Mouse (Mus musculus) spleen, embryonic (tissue): ENCODE results near the gene Pamr1.

ENCODE experiments used
- CTCF ChIA-PET: fragments of 350-600 bp; sonication (Branson Sonifier 250); formaldehyde crosslinking; loops from one replicate; lab custom pipeline; 2022; lab: Charles Lee

Pamr1 gene

DNA sequence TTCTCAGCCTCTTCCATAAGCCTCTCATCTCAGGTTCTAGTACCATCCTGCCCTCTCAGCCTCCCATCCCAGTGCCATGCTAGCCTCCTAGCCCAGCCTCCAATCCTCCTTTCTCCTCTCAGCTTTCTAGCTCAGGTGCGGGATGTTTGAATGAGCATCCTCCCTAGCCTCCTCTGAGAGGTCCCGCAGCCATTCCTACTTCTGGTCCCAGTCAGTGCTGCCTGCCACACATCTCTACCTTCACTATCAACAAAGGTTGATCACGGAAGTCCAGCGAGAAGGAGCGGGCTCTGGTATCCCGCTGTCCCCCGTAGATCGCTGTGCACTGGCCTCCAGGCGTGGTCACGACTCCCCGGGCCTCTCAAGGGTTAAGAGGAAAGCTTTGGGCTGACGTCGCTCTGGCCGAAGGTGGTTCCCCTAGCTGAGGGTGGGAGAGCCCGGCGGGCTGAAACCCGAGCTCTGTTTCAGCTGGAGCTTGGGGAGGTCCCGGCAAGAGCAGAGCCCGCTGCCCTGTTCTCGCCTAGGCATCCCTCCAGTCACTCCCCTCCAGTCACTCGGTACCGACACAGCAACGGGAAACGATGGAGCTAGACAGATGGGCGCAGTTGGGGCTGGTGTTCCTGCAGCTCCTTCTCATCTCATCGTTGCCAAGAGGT, at the start of gene Pamr1:
Gene Pamr1 (plus strand): TSS at position 402 of the 656 bp plus-strand sequence.
- CTCF ChIA-PET: no interaction called here

DNA sequence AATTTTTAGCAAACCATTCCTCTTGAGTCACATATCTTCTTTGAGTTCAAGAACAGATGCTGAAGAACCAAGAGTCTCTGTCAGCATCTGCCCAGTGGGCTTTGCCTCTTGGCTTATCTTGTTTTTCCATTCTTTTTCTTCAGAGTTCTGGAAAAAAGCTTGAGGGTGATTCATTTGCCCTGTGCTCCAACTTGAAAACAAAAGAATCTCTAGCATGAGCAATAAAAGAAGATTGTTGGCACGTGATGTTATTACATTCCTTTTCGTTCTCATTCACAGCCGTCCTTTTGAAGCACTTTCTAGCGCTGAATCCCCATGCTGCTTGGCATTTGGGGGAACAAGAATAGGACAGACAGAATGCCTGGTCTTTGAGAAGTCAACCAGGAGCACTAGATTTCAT, 42.2 kb upstream of the Pamr1 start:
- CTCF ChIA-PET: no interaction called here

DNA sequence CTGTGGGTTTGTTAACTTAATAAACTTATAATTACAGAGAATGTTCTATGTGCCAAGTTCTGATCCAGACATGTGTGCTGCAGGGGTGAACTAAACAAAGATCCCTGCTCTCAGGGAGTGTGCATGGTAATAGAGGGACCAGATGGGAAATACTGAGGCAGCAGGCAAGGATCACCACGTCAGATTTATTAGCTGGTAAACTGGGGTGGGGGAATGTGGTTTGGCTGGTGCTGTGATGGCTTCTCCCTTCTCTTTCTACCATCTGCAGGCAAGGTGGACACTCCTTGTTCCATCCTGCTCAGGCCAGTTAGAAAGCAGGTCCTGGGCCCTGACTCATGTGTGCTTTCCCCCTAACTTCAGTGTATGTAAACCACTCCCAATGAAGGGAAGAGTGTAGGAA, 41.7 kb upstream of the Pamr1 start:
- CTCF ChIA-PET: no interaction called here

DNA sequence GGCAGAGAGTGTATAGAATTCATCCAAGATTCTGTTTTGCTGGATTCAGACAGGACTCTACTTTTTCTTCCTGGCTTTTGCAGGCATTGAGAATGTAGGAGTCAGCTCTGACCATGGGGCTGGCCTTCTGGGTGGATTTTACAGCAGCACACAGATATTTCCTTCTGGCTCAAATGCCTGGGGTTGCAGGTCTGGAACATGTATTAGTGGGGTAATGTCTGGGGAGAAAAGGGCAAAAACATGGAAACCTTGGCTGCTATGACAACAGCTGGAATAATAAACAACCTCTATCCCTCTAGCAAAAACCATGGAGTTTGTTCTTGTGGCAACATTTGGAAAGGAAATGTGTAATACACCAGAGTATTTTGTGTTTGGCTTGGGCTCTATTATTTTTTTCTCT, 29.9 kb upstream of the Pamr1 start:
- CTCF ChIA-PET: no interaction called here

DNA sequence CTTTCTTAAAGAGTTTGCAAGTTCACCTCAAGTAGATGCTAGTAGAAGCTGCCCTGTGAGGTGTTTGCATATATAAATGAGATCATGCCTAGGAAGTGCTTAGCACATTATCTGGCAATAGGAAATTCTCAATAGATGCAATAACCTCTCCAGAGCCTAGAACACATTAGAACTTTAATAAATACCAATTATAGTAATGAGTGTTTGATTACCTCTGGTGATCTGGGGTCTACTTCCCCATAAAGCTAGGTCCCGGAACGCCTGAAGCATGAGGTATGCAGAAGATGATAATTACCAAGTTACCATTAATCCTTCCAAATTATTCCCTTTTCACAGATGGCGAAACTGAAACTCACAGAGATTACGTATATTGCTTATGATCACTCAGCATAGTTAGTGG, 22.2 kb upstream of the Pamr1 start:
- CTCF ChIA-PET: no interaction called here

DNA sequence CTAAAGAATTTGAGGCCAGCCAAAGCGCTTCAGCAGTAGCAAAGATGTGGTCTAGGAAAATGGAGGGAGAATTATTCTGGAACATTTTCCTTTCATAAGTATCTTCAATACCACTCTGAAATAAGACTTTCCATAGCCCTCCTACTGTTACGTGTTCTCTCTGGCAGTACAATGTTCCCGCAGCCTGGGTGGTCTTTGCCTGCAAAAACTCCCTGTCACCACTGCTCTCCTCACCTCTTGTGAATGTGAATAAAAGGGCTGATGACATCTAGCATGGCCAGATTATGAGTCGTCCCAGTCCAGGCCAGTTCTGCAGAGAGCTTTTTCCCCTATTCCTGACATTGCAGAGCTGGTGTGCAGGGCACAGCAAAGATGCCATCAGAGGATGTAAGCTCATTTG, 16.4 kb upstream of the Pamr1 start:
- CTCF ChIA-PET: no interaction called here

DNA sequence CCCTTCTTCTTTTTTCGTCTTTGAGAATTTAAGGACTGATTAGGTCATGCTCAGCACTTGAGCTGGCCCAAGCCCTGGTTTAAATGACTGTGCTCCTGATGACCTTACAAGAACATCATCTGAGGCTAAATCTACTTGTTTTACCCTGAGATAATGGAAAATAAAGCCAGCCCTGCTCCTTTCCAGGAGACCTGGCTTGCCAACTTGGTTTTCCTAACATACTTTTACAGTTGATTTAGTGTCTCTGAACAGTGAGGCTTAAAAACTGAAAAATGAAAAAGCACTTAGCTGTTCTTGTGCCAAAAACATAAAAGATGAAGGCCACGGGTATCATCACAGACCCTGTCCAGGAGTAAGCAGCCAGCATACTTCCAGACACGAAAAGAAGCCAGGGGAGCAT, 13.0 kb upstream of the Pamr1 start:
- CTCF ChIA-PET: no interaction called here

DNA sequence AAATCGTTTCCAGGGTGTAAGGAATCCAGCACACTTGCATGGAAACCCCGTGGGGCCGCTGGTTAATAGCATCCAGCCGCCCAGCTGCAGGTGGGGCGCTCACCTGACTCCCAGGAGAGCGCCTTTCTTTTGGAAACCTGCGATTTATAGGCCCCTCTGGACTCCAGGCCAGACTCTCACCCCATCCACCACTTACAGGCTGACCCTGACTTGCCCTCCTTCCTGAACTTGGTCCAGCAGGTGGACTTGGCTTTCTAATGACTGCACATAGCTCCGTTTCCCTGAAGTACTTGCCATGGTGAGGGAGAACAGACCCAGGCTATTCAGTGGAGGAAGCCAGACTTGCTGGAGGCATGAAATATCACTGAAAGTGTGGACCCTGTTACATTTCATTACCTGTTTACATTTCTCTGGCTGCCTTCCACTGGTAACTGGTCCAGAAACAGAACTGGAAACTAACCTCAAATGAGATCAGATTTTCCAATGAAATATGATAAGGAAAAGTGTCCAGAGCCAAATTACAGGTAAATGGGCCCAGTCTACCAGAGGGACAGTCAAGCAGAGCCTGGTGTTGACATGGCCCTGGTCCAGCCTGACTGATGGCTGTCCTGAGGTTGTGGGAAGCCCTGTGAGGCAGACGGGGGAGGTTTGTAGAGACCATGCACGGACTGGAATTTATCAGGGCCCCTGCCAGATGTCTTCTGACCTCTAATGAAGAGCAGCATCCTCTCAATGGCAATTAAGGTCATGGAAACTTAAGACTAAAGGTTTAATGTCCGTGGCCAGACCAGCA, 9.2 kb upstream of the Pamr1 start:
- CTCF ChIA-PET: no interaction called here

DNA sequence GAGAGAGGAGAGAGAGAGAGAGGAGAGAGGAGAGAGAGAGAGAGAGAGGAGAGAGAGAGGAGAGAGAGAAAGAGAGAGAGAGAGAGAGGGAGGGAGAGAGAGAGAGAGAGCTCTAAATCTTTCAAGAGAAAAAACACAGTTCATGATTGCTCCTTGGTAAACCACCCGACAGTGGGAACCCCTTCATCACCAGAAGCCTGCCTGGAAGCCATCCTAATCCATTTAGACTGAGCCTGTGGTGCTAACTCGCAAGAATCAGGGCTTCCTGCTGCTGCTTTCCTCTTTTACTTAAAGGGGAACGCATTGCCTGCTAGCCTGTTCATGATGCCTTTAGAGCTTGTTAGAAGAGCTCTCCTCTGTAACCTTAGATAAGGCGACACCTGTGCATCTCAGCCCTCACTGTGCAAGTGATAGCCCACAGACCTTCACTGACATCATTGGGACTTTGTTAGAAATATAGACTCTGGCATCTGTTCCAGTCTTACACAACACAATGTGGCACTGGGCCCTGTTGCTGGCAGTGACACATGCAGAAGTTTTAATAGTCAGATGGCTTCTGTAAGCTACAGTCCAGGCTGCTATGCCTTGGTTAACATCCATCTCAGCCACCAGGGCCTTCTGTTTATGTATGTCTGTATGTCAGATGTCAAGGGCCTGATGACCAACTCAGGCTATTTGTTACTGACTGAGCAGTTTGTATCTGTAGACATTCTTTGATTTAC, 8.2 kb upstream of the Pamr1 start:
- CTCF ChIA-PET: no interaction called here

DNA sequence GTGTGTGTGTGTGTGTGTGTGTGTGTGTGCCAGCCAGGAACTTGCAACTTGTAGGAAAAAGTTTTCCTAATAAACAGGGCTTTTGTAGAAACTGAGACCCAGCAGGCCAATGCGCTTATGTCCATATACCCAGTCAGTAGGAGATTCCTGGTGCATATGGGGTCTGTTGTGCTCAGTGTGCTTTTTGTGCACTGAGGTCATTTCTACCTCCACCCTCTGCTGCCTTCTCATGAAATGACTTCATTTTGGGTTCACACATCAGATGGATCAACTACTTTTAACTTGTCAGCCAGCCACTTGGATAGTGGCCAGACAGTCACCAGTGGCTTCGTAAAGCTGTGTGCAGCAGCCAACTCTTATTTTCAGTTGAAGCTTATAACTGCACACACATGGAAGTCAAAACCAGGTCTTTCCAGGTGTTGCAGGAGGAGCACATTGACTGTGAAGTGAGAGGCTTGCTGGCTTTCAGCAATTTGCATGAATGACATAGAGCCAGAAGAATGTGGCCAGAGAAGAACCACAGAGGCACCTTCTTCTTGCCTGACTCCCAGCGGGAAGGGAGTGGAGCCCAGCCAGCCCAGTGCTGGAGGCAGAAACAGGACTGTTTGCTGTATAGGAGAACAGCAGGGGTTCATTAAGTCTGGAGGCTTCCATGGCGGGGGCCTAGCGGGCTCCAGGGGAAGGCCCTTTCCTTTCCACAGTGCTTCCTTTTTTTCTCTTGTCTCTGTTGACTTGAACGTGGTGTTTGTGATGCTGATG, 5.7 kb upstream of the Pamr1 start:
- CTCF ChIA-PET: no interaction called here

DNA sequence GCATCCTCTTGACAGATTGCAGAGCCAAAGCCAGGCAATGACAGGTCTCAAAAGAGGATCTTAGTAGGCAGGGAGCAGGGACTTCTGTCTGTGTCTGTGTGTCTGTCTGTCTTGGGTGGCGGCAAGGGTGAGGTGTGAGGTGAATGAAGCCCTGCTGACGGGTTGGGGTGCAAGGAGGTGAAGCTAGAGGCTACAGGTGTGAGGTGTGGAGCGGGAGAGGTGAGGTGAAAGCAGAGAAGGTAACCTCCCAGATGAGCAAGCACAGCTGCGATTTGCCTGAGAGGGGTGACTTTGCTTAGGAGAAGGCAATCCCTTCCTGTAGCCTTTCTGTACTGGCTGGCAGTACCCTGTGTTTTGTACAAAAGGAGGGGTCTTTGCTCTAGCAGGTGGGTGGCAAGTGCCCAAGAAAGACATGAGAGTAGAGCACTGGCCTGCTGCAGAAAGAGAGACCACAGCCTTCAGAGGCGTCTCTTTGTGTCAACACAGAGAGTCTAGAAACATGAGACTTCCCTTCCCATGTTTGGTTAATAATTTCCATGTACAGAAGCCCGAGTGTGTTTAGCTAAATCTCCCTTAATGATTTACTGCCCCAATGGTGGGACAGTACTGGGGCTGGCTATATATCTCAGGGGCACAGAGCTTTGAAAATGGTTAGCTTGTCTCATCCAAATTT, 1.2 kb downstream of the Pamr1 start:
- CTCF ChIA-PET: no interaction called here

DNA sequence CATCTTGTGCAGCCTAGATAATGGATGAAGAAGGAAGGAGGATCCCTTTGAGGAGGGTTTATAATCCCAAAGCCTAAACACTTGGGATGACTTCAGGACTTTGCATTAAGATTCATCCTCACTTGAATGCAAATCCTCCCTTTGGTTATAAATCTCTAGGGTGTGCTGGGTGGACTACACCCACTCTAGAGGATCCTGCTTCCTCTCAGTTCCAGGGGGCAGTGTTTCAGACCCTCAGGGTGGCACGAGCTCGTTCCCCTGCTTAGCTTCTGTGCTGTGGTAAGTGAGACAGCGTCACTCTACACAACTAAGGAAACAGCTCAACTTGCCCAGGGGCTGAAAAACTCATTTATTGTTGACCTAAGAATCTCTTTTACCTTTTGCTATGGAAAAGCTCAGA, 1.8 kb downstream of the Pamr1 start:
- CTCF ChIA-PET: no interaction called here

DNA sequence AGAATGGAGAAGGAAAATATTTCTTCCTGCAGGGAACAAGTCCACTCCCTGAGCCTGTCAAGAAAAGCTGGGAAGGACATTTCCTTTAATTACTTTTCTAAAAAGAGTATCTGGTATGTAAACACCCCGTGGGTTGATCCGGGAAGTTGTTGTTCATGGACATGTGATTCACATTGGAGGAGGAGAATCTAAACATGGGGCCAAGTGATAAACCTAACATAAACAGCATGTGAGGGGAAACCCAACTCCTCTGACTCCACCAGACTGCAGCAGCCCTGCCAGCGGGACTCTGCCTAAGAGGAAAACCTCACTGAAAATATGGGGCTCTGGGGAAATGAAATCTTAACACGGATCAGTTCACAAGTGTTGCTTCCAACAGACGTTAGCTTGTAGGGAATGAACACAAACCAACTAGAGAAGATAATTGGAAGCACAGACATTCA, 2.3 kb downstream of the Pamr1 start:
- CTCF ChIA-PET: no interaction called here

DNA sequence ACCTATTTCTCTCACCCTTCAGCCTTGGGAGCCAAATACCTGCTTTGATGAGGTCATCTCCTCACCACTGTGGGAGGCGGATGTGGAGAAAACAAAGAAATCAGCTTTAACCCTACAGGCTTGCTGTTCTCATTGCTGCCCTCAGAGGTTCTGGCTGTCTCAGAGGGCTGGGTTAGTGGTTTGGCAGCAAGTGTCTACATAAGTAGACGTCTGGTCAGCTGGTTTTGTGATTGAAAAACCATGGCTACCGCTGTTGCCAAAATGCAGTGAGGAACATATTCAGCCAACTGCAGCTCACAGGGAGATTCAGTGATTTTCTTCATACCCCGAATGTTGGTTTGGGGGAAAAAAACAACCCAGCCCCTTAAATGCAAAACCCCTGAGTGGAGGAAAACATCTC, 7.3 kb downstream of the Pamr1 start:
- CTCF ChIA-PET: no interaction called here

DNA sequence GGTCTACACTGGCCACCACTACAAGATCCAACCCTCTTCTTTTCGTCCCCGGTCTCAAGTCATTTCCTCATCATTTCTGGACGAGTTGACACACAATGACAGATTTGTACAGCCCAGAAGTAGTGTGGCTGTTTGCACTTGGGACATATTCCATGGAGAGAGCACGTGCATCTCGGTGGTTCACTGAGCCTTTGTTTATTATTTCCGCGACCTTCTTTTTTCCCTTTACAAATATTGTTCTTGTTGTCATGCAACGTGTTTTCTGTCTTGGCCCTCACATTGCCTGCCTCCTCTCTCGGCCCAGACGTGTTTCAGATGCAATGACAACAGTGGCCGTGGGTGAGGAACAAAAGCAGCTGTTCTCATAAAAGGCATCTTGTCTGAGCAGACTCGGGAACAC, 9.2 kb downstream of the Pamr1 start:
- CTCF ChIA-PET: no interaction called here

DNA sequence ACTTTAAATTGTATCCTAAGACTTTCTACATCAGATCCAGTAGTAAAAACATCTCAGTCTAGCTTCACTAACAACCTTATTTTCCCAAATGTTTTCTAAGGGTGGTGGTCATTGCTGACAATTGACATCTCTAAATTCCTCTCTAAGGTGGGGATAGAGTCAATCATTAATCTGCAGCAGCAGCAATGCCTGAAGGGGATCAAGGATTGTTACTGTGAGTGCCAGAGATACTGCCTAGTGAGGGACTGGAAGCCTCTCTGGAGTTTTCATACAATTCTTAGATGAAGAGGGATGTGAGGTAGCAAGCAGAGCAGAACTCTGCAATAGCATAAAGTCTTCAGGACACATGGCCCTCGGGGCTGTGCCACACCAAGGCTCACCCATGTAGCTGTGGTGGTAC, 14.0 kb downstream of the Pamr1 start:
- CTCF ChIA-PET: no interaction called here

DNA sequence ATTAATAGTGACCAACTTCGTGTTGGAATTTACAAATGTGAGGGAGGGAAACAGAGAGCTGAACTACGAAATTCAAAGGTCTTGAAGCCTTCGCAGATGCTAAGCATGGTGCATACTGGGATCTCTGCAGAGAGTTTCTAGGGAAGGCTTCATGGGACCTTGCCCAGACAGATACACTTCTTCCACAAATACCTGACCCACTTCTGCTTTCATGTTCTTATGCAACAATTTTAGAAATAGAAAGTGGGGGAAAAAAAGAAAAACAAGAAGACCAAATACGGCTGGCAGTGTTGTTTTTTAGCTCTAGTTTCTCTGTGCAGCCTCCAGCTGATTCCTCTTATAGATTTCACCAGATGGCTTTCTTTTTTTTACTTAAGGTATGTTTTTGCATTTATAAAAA, 29.4 kb downstream of the Pamr1 start:
- CTCF ChIA-PET: no interaction called here

DNA sequence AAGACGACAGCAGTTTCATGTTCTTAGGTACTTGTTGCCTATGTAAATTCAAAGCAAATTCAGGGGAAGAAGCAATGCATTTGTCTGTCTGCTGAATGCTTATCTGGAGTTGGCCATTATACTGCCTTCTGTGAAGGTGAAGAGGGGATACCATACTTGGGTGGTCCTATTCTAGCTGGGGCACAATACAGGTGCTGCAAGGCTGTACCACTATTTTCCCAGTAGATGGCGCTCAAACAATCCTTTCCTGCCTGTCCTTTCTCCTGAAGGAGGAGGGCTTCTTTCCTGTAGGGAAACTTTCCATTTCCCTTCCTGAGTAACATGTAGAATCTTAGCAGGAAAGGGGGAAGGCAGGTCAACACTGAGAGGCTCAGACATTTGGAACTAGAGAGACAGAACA, 40.2 kb downstream of the Pamr1 start:
- CTCF ChIA-PET: no interaction called here

DNA sequence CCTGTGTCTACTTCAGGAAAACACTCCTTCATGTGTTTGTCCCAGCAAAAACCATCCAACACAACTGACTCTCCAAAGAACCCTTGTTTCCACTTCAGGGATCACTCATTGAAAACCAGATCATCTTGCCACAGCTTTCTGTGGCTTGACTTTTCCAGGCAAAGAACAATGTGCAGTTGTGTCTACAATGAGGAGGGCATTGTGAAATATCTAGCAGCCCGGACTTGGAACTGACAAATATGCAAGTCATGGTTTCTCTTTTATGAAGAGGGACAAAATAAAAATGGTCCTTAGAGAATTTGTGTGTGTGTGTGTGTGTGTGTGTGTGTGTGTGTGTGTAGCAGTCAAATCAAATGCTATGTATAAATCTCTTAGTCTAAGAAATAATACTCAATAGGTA, 44.7 kb downstream of the Pamr1 start:
- CTCF ChIA-PET: no interaction called here

DNA sequence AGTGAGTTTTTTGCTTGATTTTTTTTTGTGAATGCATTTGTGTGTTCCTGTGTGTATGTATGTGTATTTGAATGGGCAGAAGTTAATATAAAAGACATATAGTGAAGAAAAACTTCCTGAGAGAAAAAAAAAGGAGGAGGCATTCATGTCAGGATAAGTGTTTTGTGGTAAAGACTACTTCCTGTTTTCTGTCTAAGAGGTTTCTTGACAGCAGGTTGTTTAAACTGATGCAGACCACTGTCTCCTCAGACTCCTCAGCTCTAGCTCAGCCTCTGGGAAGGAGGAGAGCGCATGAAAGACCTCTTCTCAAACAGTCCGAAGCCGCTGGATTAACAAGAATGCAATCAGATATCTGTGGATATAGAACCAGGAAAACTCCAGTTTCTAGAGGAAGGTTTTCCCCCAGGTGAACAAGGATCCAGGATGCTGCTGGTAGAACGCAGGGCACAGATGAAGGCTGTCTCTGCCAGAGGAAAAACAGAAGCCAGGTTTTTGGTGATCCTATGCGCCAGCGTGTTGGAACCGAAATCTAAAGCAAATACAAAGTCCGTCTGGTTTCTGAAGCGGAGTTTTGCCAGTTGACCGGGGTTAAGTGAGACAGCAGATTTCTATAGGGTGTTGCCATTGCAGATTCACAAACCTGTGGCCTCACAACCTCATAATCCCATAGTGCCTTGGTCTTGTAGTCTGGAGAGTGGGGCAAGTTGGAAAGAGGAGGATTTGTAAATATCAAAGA, 45.8 kb downstream of the Pamr1 start:
- CTCF ChIA-PET: no interaction called here
